Mouse (Mus musculus) lung, postnatal 0 days (tissue): ENCODE results near the gene Itpr2.

Experiments used
- CTCF ChIP-seq: IDR thresholded peaks from 2 replicates; pipeline ENCODE4 v1.5.1; 2016; ENCODE audit warnings: antibody characterized with exemption, mild to moderate bottlenecking
- EP300 ChIP-seq: IDR thresholded peaks from 2 replicates; pipeline ENCODE4 v1.6.1; 2016; ENCODE audit warnings: antibody characterized with exemption, mild to moderate bottlenecking, control low read depth

GRCm38 (mm10) chr6:146326631-146327030, 175.4 kb downstream of the Itpr2 start:
- TF ChIP-seq CTCF (no peak), EP300 (no peak)
